Mouse (Mus musculus): ENCODE data around the gene Sult4a1.

Sult4a1 gene

GRCm38 (mm10) chr15:84096051-84096450, 9.5 kb downstream of the Sult4a1 start:
- no peak for DNase-seq (ENCODE audit: low read depth)

GRCm38 (mm10) chr15:84094921-84095320, 10.6 kb downstream of the Sult4a1 start:
- no peak for DNase-seq (ENCODE audit: low read depth)

GRCm38 (mm10) chr15:84086775-84087174, 18.8 kb downstream of the Sult4a1 start:
- DNase-seq (ENCODE audit: low read depth): no peak

- DNase-seq (ENCODE audit: low read depth): no peak
Observed at GRCm38 (mm10) chr15:84086364-84086763, 19.2 kb downstream of the Sult4a1 start.

- DNase-seq (ENCODE audit: low read depth): no peak
Observed at GRCm38 (mm10) chr15:84080069-84080468, 25.5 kb downstream of the Sult4a1 start.

- DNase-seq (ENCODE audit: low read depth): no peak
Observed at GRCm38 (mm10) chr15:84079519-84079918, 26.0 kb downstream of the Sult4a1 start.

- DNase-seq (ENCODE audit: low read depth): no peak
Observed at GRCm38 (mm10) chr15:84078667-84079066, 26.9 kb downstream of the Sult4a1 start.

- no peak for DNase-seq (ENCODE audit: low read depth)
Observed at GRCm38 (mm10) chr15:84077151-84077550, 28.4 kb downstream of the Sult4a1 start.

GRCm38 (mm10) chr15:84074705-84075185, 30.8 kb downstream of the Sult4a1 start:
- DNase-seq (ENCODE audit: low read depth): no peak

GRCm38 (mm10) chr15:84073911-84074704, 31.4 kb downstream of the Sult4a1 start:
- peak; percentile 46 for DNase-seq (ENCODE audit: low read depth)

GRCm38 (mm10) chr15:84073058-84073457, 32.5 kb downstream of the Sult4a1 start:
- no peak for DNase-seq (ENCODE audit: low read depth)

- DNase-seq (ENCODE audit: low read depth): no peak
Observed at GRCm38 (mm10) chr15:84072226-84072625, 33.3 kb downstream of the Sult4a1 start.

GRCm38 (mm10) chr15:84070116-84070676, 35.4 kb downstream of the Sult4a1 start:
- no peak for DNase-seq (ENCODE audit: low read depth)

- no peak for DNase-seq (ENCODE audit: low read depth)
Observed at GRCm38 (mm10) chr15:84069455-84070050, 36.0 kb downstream of the Sult4a1 start.

- no peak for DNase-seq (ENCODE audit: low read depth)
Observed at GRCm38 (mm10) chr15:84065701-84066100, 39.9 kb downstream of the Sult4a1 start.

GRCm38 (mm10) chr15:84065140-84065539, 40.4 kb downstream of the Sult4a1 start, which contains the start of gene Efcab6:
Efcab6 (minus strand) TSS chr15:84065379.
- no peak for DNase-seq (ENCODE audit: low read depth)

GRCm38 (mm10) chr15:84058841-84059240, 46.7 kb downstream of the Sult4a1 start:
- no peak for DNase-seq (ENCODE audit: low read depth)

- no peak for DNase-seq (ENCODE audit: low read depth)
Observed at GRCm38 (mm10) chr15:84056083-84056482, 49.5 kb downstream of the Sult4a1 start.

GRCm38 (mm10) chr15:84053859-84054258, 51.7 kb downstream of the Sult4a1 start:
- peak; percentile 18 for DNase-seq (ENCODE audit: low read depth)

GRCm38 (mm10) chr15:84053240-84053639, 52.3 kb downstream of the Sult4a1 start:
- no peak for DNase-seq (ENCODE audit: low read depth)

- no peak for DNase-seq (ENCODE audit: low read depth)
Observed at GRCm38 (mm10) chr15:84052390-84052789, 53.2 kb downstream of the Sult4a1 start.

GRCm38 (mm10) chr15:84049570-84049969, 56.0 kb downstream of the Sult4a1 start:
- no peak for DNase-seq (ENCODE audit: low read depth)

GRCm38 (mm10) chr15:84045562-84045961, 60.0 kb downstream of the Sult4a1 start:
- no peak for DNase-seq (ENCODE audit: low read depth)

Data from naive thymus-derived CD4-positive, alpha-beta T cell, adult 2 months (primary cell).